7 mouse cellular contexts compared by ENCODE assay signal in genomic region chr8:10990421-10991110, GRCm38 (mm10). TPM values are rescaled to one million over a fixed set of nuclear protein-coding genes. Genes with fewer than 3 reads are reported as not detected.
DNase-seq lines count a peak whose midpoint lies in the region; ATAC-seq and TF ChIP-seq lines count a peak whose summit lies in the region.

No protein-coding gene starts in this region.

- H3K4me2 ChIP-seq in lung, embryonic 15.5 days = no peak overlapping the region

- H3K27ac ChIP-seq in lung, embryonic 15.5 days = peak overlapping the region; percentile 21; the same call in 1 of the 2 replicates

- H3K36me3 ChIP-seq in G1E (replicated peaks) = peaks cover 85% of the 10 kb centered on the region
- peaks cover 16% of the 10 kb centered on the region for H3K36me3 ChIP-seq in lung, embryonic 15.5 days

- peaks cover 93% of the 10 kb centered on the region for H3K4me1 ChIP-seq in G1E (ENCODE audit: insufficient read depth, low read depth, low read length)
- H3K4me1 ChIP-seq in lung, embryonic 15.5 days = peaks cover 27% of the 10 kb centered on the region

- no peak for TF ChIP-seq CTCF in G1E (IDR thresholded peaks at IDR 0.05; ENCODE audit: low read depth, low read length)

- WGBS in lung, embryonic 15.5 days = 30% methylated on average over 10 of the region's 10 CpGs

- no peaks in the 10 kb centered on the region for H3K9me3 ChIP-seq in G1E (replicated peaks)
- no peaks in the 10 kb centered on the region for H3K9me3 ChIP-seq in lung, embryonic 15.5 days

- 0 out of 2 replicates have a peak, but pooled peaks have one; percentile 26 for ATAC-seq in G1E (ENCODE audit: extremely low read depth, insufficient number of reproducible peaks, low FRiP score, poor library complexity, severe bottlenecking)
- peak; percentile 80 for ATAC-seq in granulocyte monocyte progenitor cell, adult 5-6 weeks (replicated peaks; ENCODE audit: poor library complexity, severe bottlenecking)
- no peak for ATAC-seq in lung, embryonic 15.5 days (ENCODE audit: borderline replicate concordance, extremely low read depth, low FRiP score, low TSS enrichment)
- no peak for ATAC-seq in inflammation-experienced regulatory T-cells, adult 6 months

- no peak overlapping the region for H3K9ac ChIP-seq in lung, embryonic 15.5 days

- no peaks in the 10 kb centered on the region for H3K27me3 ChIP-seq in G1E (ENCODE audit: insufficient read depth, low read length)
- no peaks in the 10 kb centered on the region; the same call in 1 of the 2 replicates for H3K27me3 ChIP-seq in lung, embryonic 15.5 days

- peak overlapping the region; percentile 47; the same call in 1 of the 2 replicates for H3K4me3 ChIP-seq in G1E (ENCODE audit: low read depth, low read length)
- no peak overlapping the region for H3K4me3 ChIP-seq in lung, embryonic 15.5 days

- peak; percentile 30 for DNase-seq in 3T3-L1 (ENCODE audit: low read depth, low spot score)
- no peak for DNase-seq in G1E (ENCODE audit: low spot score)
- no peak for DNase-seq in spleen, adult 18-20 months
- no peak for DNase-seq in cerebellum, adult 18-20 months

RNA-seq across cellular contexts. Expression of gene Irs2, which starts 17.7 kb away (rescaled TPM):
- 92.1 and 97.9 TPM in 2 replicates for total RNA-seq in G1E (2014; fragmentation: Nextera tagmentation)
- 15.6 and 17.4 TPM in 2 replicates for total RNA-seq in G1E (2017)
- 78.5 and 83.6 TPM in 2 replicates for polyA plus RNA-seq in G1E (2012)
- total RNA-seq in granulocyte monocyte progenitor cell, adult 5-6 weeks (2014; fragmentation: Nextera tagmentation) = 3.5 and 5.3 TPM in 2 replicates
- total RNA-seq in granulocyte monocyte progenitor cell, adult 5-6 weeks (2017) = 2.3 and 2.7 TPM in 2 replicates
- 4.1 TPM in 2 replicates for polyA plus RNA-seq in lung, embryonic 15.5 days (2015; fragmentation: Nextera tagmentation; extraction: Ambion mirVana)
- under 1 TPM in 2 of 3 experiments, not detected in 1; 0.72 to 0.73 TPM for polyA plus RNA-seq in inflammation-experienced regulatory T-cells, adult 6 months (2017; shearing (Covaris generic))

Comparison
In these comparisons a context has a peak if more than half of its experiments do, and no peak if none do; other contexts are left out.
1. ATAC-seq: peak in G1E (single experiment) and granulocyte monocyte progenitor cell, adult 5-6 weeks (single experiment); none in lung, embryonic 15.5 days (single experiment) and inflammation-experienced regulatory T-cells, adult 6 months (single experiment).
2. RNA of gene Irs2, which starts 17.7 kb away (polyA plus RNA-seq): 78.5 to 83.6 TPM in G1E; 4.1 TPM in lung, embryonic 15.5 days and 0.72 to 0.73 TPM in inflammation-experienced regulatory T-cells, adult 6 months; every median in the first group is over 10 times any median in the second.